Mouse (Mus musculus) MEL (cell line): Measurements from ENCODE around the gene Fnip2. TPM values are rescaled to one million over a fixed set of nuclear protein-coding genes. Genes with fewer than 3 reads are reported as not detected.

Experiments
- DNase-seq: peaks from one replicate; pipeline ENCODE4 v3.0.0; 2011; ENCODE audit warnings: low read depth, low spot score
- H3K27ac ChIP-seq: 2 replicates; pipeline ENCODE4 v1.5.1; 2012; ENCODE audit warnings: low read depth, mild to moderate bottlenecking, control low read depth, low read length, moderate library complexity; ENCODE audit not compliant: control insufficient read depth
- H3K27me3 ChIP-seq, 2 experiments: fragments of 150-350 bp in 1 of 2; sonication (generic) in 1 of 2; 2 replicates each; pipeline ENCODE4 v1.6.1; 2012; ENCODE audit warnings: low read length in 2 of 2, mild to moderate bottlenecking in 2 of 2, improper control_type of control experiment in 1 of 2, moderate library complexity in 1 of 2; ENCODE audit not compliant: insufficient read depth in 2 of 2, control insufficient read depth in 1 of 2
- H3K36me3 ChIP-seq, 2 experiments: 2 replicates each; pipeline ENCODE4 v1.6.1; 2012 to 2014; ENCODE audit warnings: low read length in 2 of 2, improper control_type of control experiment in 1 of 2, inconsistent platforms in 1 of 2, mild to moderate bottlenecking in 1 of 2; ENCODE audit not compliant: insufficient read depth in 2 of 2, control insufficient read depth in 1 of 2
- H3K4me1 ChIP-seq, 2 experiments: fragments of 150-350 bp in 1 of 2; sonication (generic) in 1 of 2; 2 replicates each; pipeline ENCODE4 v1.6.1; 2012; ENCODE audit warnings: low read length in 2 of 2, improper control_type of control experiment in 1 of 2, mild to moderate bottlenecking in 1 of 2; ENCODE audit not compliant: insufficient read depth in 2 of 2, control insufficient read depth in 1 of 2
- H3K4me3 ChIP-seq, 2 experiments: fragments of 150-350 bp in 1 of 2; sonication (generic) in 1 of 2; 2 replicates each; pipeline ENCODE4 v1.5.1; 2012; ENCODE audit warnings: low read depth in 2 of 2, low read length in 2 of 2, mild to moderate bottlenecking in 2 of 2, moderate library complexity in 2 of 2, control low read depth in 1 of 2, improper control_type of control experiment in 1 of 2; ENCODE audit not compliant: control insufficient read depth in 1 of 2, insufficient read depth in 1 of 2
- H3K79me2 ChIP-seq: 2 replicates; pipeline ENCODE4 v1.6.1; 2012; ENCODE audit warnings: mild to moderate bottlenecking, low read length, moderate library complexity; ENCODE audit not compliant: control insufficient read depth, poor library complexity, insufficient read depth
- H3K9ac ChIP-seq: 2 replicates; pipeline ENCODE4 v1.6.1; 2012; ENCODE audit warnings: low read depth, mild to moderate bottlenecking, control low read depth, low read length, moderate library complexity; ENCODE audit not compliant: control insufficient read depth, poor library complexity, severe bottlenecking
- H3K9me3 ChIP-seq: fragments of 150-350 bp; sonication (generic); replicated peaks from 2 replicates; pipeline ENCODE4 v1.6.1; 2012; ENCODE audit warnings: mild to moderate bottlenecking, low read length, improper control_type of control experiment, moderate library complexity; ENCODE audit not compliant: insufficient read depth
- BHLHE40 ChIP-seq: IDR thresholded peaks from 2 replicates; pipeline ENCODE4 v1.6.1; 2012; ENCODE audit warnings: low read depth, mild to moderate bottlenecking, inconsistent platforms, low read length, improper control_type of control experiment, borderline replicate concordance
- CHD2 ChIP-seq: IDR thresholded peaks from 2 replicates; pipeline ENCODE4 v1.6.1; 2011; ENCODE audit warnings: low read length, improper control_type of control experiment
- EP300 ChIP-seq, 2 experiments: IDR thresholded peaks; 2 replicates each; pipeline ENCODE4 v1.6.1; 2011; ENCODE audit warnings: improper control_type of control experiment in 2 of 2, low read length in 2 of 2, low read depth in 1 of 2, mild to moderate bottlenecking in 1 of 2
- ETS1 ChIP-seq: IDR thresholded peaks from 2 replicates; pipeline ENCODE4 v1.6.1; 2012; ENCODE audit warnings: low read depth, mild to moderate bottlenecking, inconsistent platforms, low read length, improper control_type of control experiment, moderate library complexity
- GABPA ChIP-seq: IDR thresholded peaks from 2 replicates; pipeline ENCODE4 v1.6.1; 2012; ENCODE audit warnings: low read depth, mild to moderate bottlenecking, inconsistent platforms, low read length, improper control_type of control experiment, moderate library complexity
- GATA1 ChIP-seq: IDR thresholded peaks from 2 replicates; pipeline ENCODE4 v1.6.1; 2011; ENCODE audit warnings: low read depth, low read length, improper control_type of control experiment
- HCFC1 ChIP-seq: IDR thresholded peaks from 2 replicates; pipeline ENCODE4 v1.6.1; 2012; ENCODE audit warnings: low read depth, mild to moderate bottlenecking, inconsistent platforms, low read length, improper control_type of control experiment, moderate library complexity
- JUND ChIP-seq: IDR thresholded peaks from 2 replicates; pipeline ENCODE4 v1.6.1; 2011; ENCODE audit warnings: low read depth, mild to moderate bottlenecking, improper control_type of control experiment, low read length
- KAT2A ChIP-seq: conservative IDR thresholded peaks from 2 replicates; pipeline ENCODE4 v1.6.1; 2012; ENCODE audit warnings: low read depth, low read length, improper control_type of control experiment, inconsistent platforms
- MAX ChIP-seq: IDR thresholded peaks from 2 replicates; pipeline ENCODE4 v1.6.1; 2011; ENCODE audit warnings: low read length, improper control_type of control experiment
- MEF2A ChIP-seq: IDR thresholded peaks from 2 replicates; pipeline ENCODE4 v1.6.1; 2014; ENCODE audit warnings: low read depth, mild to moderate bottlenecking, inconsistent platforms, low read length, improper control_type of control experiment; ENCODE audit not compliant: poor library complexity, insufficient replicate concordance, severe bottlenecking; ENCODE audit errors: extremely low read depth
- MXI1 ChIP-seq: IDR thresholded peaks from 2 replicates; pipeline ENCODE4 v1.6.1; 2011; ENCODE audit warnings: mild to moderate bottlenecking, low read depth, low read length, improper control_type of control experiment
- MYB ChIP-seq: IDR thresholded peaks from 2 replicates; pipeline ENCODE4 v1.6.1; 2011; ENCODE audit warnings: mild to moderate bottlenecking, low read depth, low read length, improper control_type of control experiment
- MYC ChIP-seq: IDR thresholded peaks from 2 replicates; pipeline ENCODE4 v1.6.1; 2011; ENCODE audit warnings: low read depth, mild to moderate bottlenecking, low read length, improper control_type of control experiment, moderate library complexity
- NRF1 ChIP-seq: IDR thresholded peaks from 2 replicates; pipeline ENCODE4 v1.6.1; 2014; ENCODE audit warnings: low read depth, mild to moderate bottlenecking, inconsistent platforms, low read length, improper control_type of control experiment, moderate library complexity; ENCODE audit not compliant: poor library complexity, insufficient read depth, severe bottlenecking
- POLR2A ChIP-seq, 2 experiments: IDR thresholded peaks; 2 replicates each; pipeline ENCODE4 v1.6.1; 2011 to 2012; ENCODE audit warnings: low read length in 2 of 2, mild to moderate bottlenecking in 2 of 2, control low read depth in 1 of 2, improper control_type of control experiment in 1 of 2, low read depth in 1 of 2, moderate library complexity in 1 of 2; ENCODE audit not compliant: control insufficient read depth in 1 of 2, insufficient read depth in 1 of 2, poor library complexity in 1 of 2
- POLR2AphosphoS2 ChIP-seq: IDR thresholded peaks from 2 replicates; pipeline ENCODE4 v1.6.1; 2011; ENCODE audit warnings: low read length, improper control_type of control experiment
- RAD21 ChIP-seq: IDR thresholded peaks from 2 replicates; pipeline ENCODE4 v1.6.1; 2011; ENCODE audit warnings: mild to moderate bottlenecking, low read depth, low read length, improper control_type of control experiment
- RCOR1 ChIP-seq: IDR thresholded peaks from 2 replicates; pipeline ENCODE4 v1.6.1; 2012; ENCODE audit warnings: low read depth, mild to moderate bottlenecking, inconsistent platforms, low read length, improper control_type of control experiment
- SIN3A ChIP-seq: IDR thresholded peaks from 2 replicates; pipeline ENCODE4 v1.6.1; 2012; ENCODE audit warnings: low read length, improper control_type of control experiment, inconsistent platforms
- SMC3 ChIP-seq: IDR thresholded peaks from 2 replicates; pipeline ENCODE4 v1.6.1; 2011; ENCODE audit warnings: low read depth, low read length, improper control_type of control experiment
- TAL1 ChIP-seq: IDR thresholded peaks from 2 replicates; pipeline ENCODE4 v1.6.1; 2012; ENCODE audit warnings: mild to moderate bottlenecking, inconsistent platforms, low read length, moderate library complexity, mixed read lengths
- TCF12 ChIP-seq: IDR thresholded peaks from 2 replicates; pipeline ENCODE4 v1.6.1; 2014; ENCODE audit warnings: low read depth, mild to moderate bottlenecking, inconsistent platforms, low read length, improper control_type of control experiment, moderate library complexity
- UBTF ChIP-seq: IDR thresholded peaks from 2 replicates; pipeline ENCODE4 v1.6.1; 2012; ENCODE audit warnings: low read depth, mild to moderate bottlenecking, inconsistent platforms, low read length, improper control_type of control experiment, moderate library complexity, borderline replicate concordance; ENCODE audit not compliant: insufficient read depth
- ZKSCAN1 ChIP-seq: IDR thresholded peaks from 2 replicates; pipeline ENCODE4 v1.6.1; 2012; ENCODE audit warnings: low read depth, mild to moderate bottlenecking, inconsistent platforms, low read length, improper control_type of control experiment, moderate library complexity
- ZMIZ1 ChIP-seq: IDR thresholded peaks from 2 replicates; pipeline ENCODE4 v1.6.1; 2012; ENCODE audit warnings: low read depth, mild to moderate bottlenecking, inconsistent platforms, low read length, improper control_type of control experiment, moderate library complexity
- polyA plus RNA-seq, 2 experiments: library from polyadenylated mRNA; stranded (reverse) in 1 of 2; unstranded in 1 of 2; fragments of >175 nt in 1 of 2; fragments of >200 nt in 1 of 2; gene quantifications; 2 replicates each; pipeline versions ENCODE4 v1.2.1 to v1.2.4; 2012; ENCODE audit warnings: low replicate concordance in 2 of 2, low read depth in 1 of 2; ENCODE audit not compliant: insufficient read length in 2 of 2, insufficient read depth in 1 of 2, missing spikeins in 1 of 2
- total RNA-seq: library from RNA; depleted of rRNA; stranded (reverse); fragments of 300-350 nt; gene quantifications from 2 replicates; pipeline ENCODE4 v1.2.3, GENCODE M21; 2012

The Fnip2 gene
- total and polyA plus RNA-seq, 3 experiments = 10.4 to 65.8 (median 11.0) TPM

GRCm38 (mm10) chr3:79478400-79478799 lies 89.2 kb downstream of the Fnip2 start:
- Histone ChIP-seq H3K9ac (no peak overlapping the region), H3K9me3 (no peaks in the 10 kb centered on the region), H3K27ac (peak overlapping the region; percentile 45), H3K4me1 (peaks cover 15 to 16% of the 10 kb centered on the region in 2 experiments), H3K36me3 (peaks cover 3 to 16% of the 10 kb centered on the region in 2 experiments), H3K4me3 (no peak overlapping the region), H3K79me2 (no peaks in the 10 kb centered on the region)
- peak; percentile 78 for DNase-seq
- TF ChIP-seq BHLHE40 = no peak; the same call in 1 of the 2 replicates
- peak; percentile 85 for TF ChIP-seq RCOR1
- peak; percentile 76 for TF ChIP-seq TAL1
- TF ChIP-seq MYB = no peak
- TF ChIP-seq EP300 (IDR thresholded peaks at IDR 0.05; ENCODE audit: low read depth in 1 of 2, low read length in 2 of 2) = peak; percentile 87 to 90
- peak; percentile 95 for TF ChIP-seq GATA1
- TF ChIP-seq MXI1 = peak; percentile 33
- no peak for TF ChIP-seq KAT2A
- no peak for TF ChIP-seq JUND
- peak; percentile 69; the same call in 1 of the 2 replicates for TF ChIP-seq MYC
- no peak for TF ChIP-seq NRF1
- no peak for TF ChIP-seq ZMIZ1
- TF ChIP-seq UBTF = no peak
- no peak for TF ChIP-seq POLR2A (IDR thresholded peaks at IDR 0.05; ENCODE audit: control insufficient read depth in 1 of 2, insufficient read depth in 1 of 2, low read depth in 1 of 2, low read length in 2 of 2, poor library complexity in 1 of 2)
- TF ChIP-seq HCFC1 = no peak
- no peak for TF ChIP-seq MAX
- peak; percentile 89 for TF ChIP-seq TCF12
- no peak for TF ChIP-seq GABPA
- TF ChIP-seq SIN3A = peak; percentile 62
- peak; percentile 84 for TF ChIP-seq ETS1
- TF ChIP-seq, all 39 proteins: peak for 9
- H3K27me3 ChIP-seq = no peaks in the 10 kb centered on the region

DNA sequence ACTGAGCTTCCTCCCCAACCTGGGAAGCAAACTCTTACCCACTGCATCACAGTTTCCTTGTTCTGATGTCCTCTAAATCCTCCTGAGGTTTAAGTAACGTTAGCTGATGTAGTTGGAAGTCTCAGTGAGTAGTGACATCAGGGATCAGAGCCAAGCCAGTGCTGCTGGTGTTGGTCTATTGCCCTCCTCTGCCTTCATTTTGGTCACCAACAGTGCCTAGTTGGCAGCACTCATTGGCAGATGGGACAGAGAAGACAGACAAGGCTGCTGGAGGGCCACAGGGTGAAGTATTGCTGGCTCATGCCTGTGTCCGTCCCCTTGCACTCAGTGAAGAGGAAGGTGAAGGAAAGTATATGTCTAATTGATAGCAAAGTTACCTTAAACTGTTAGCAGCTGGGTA lies 91.6 kb downstream of the Fnip2 start:
- H3K4me1 ChIP-seq = peaks cover 15 to 16% of the 10 kb centered on the region in 2 experiments
- no peak overlapping the region for H3K27ac ChIP-seq
- DNase-seq = no peak
- no peaks in the 10 kb centered on the region for H3K79me2 ChIP-seq
- peaks cover 3 to 16% of the 10 kb centered on the region in 2 experiments for H3K36me3 ChIP-seq
- H3K4me3 ChIP-seq = no peak overlapping the region
- H3K9ac ChIP-seq = no peak overlapping the region
- TF ChIP-seq MEF2A (no peak), POLR2A (IDR thresholded peaks at IDR 0.05; ENCODE audit: control insufficient read depth in 1 of 2, insufficient read depth in 1 of 2, low read depth in 1 of 2, low read length in 2 of 2, poor library complexity in 1 of 2) (no peak), RAD21 (no peak), BHLHE40 (no peak), SMC3 (no peak), MYC (no peak), RCOR1 (no peak), TAL1 (no peak), KAT2A (no peak), GATA1 (no peak), TCF12 (no peak), CHD2 (no peak), ZKSCAN1 (no peak), POLR2AphosphoS2 (no peak), UBTF (no peak)
- no peaks in the 10 kb centered on the region for H3K27me3 ChIP-seq
- no peaks in the 10 kb centered on the region for H3K9me3 ChIP-seq
